Mouse (Mus musculus) embryonic facial prominence, embryonic 11.5 days (tissue): Measurements from ENCODE around the gene Lhx5. TPM values are rescaled to one million over a fixed set of nuclear protein-coding genes. Genes with fewer than 3 reads are reported as not detected.

ENCODE experiments used
- ATAC-seq: fragments of 200-750 bp; cut with Nextera tagmentation; replicated peaks from 2 replicates; pipeline ENCODE4 v1.8.0; 2017; ENCODE audit warnings: low read depth; ENCODE audit not compliant: insufficient number of reproducible peaks, low FRiP score, low TSS enrichment
- DNase-seq: peaks from one replicate; pipeline ENCODE4 v3.0.0-alpha.2; 2015; ENCODE audit warnings: low spot score
- H3K27ac ChIP-seq: fragments of 300-500 bp; sonication (generic); replicated peaks from 2 replicates; pipeline ENCODE4 v1.5.1; 2014; ENCODE audit warnings: mild to moderate bottlenecking, low read depth, low read length, control low read depth
- H3K27me3 ChIP-seq: fragments of 300-500 bp; sonication (generic); 2 replicates; pipeline ENCODE4 v1.6.1; 2014; ENCODE audit warnings: mild to moderate bottlenecking, low read length, moderate library complexity, mixed read lengths; ENCODE audit not compliant: control insufficient read depth, insufficient read depth
- H3K36me3 ChIP-seq: fragments of 300-500 bp; sonication (generic); replicated peaks from 2 replicates; pipeline ENCODE4 v1.6.1; 2014; ENCODE audit warnings: low read depth, mild to moderate bottlenecking, low read length, moderate library complexity, mixed read lengths; ENCODE audit not compliant: control insufficient read depth, insufficient read depth
- H3K4me1 ChIP-seq: fragments of 300-500 bp; sonication (generic); 2 replicates; pipeline ENCODE4 v1.6.1; 2014; ENCODE audit warnings: low read length, mixed read lengths; ENCODE audit not compliant: control insufficient read depth, insufficient read depth
- H3K4me2 ChIP-seq: fragments of 300-500 bp; sonication (generic); 2 replicates; pipeline ENCODE4 v1.6.1; 2014; ENCODE audit warnings: low read depth, mild to moderate bottlenecking, control low read depth, low read length, moderate library complexity
- H3K4me3 ChIP-seq: fragments of 300-500 bp; sonication (generic); 2 replicates; pipeline ENCODE4 v1.5.1; 2014; ENCODE audit warnings: low read depth, low read length, control low read depth
- H3K9ac ChIP-seq: fragments of 300-500 bp; sonication (generic); replicated peaks from 2 replicates; pipeline ENCODE4 v1.6.1; 2014; ENCODE audit warnings: mild to moderate bottlenecking, control low read depth, low read length
- H3K9me3 ChIP-seq: fragments of 300-500 bp; sonication (generic); replicated peaks from 2 replicates; pipeline ENCODE4 v1.6.1; 2016; ENCODE audit warnings: mild to moderate bottlenecking, low read length, inconsistent platforms, mixed read lengths; ENCODE audit not compliant: control insufficient read depth
- WGBS: fragments of 180-500 bp; shearing (Covaris S2); extraction: QIAGEN DNeasy Blood & Tissue Kit; methylation state at CpG from one replicate; pipeline ENCODE4 v1.1.7; 2014; 5-methylcytosine and 5-hydroxymethylcytosine counted together
- polyA plus RNA-seq: library from polyadenylated mRNA; unstranded; fragments of >200 nt; fragmentation: Nextera tagmentation; extraction: Ambion mirVana; gene quantifications from 2 replicates; pipeline ENCODE4 v1.2.1, GENCODE M21; 2014

Gene Lhx5
- polyA plus RNA-seq, 1 experiment from 2014 or later: 1.5 TPM

DNA sequence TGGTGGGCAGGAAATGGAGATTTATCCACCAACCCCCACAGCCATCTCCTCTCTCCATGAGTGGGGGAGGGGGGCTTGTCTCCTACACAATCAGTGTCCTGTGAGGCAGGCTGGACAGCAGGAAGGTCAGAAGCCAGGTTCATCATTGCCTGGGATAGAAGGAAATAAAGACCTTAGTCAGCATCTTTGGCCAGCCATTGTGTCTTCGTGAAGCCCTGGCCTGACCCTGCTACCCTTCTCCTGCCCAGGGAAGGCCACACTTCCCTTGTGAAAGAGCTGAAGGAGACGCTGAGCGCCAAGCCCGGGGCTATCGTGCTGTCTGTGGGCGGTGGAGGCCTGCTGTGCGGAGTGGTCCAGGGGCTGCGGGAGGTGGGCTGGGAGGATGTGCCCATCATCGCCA lies 49.7 kb downstream of the Lhx5 start:
- 59% methylated on average over 9 of the region's 9 CpGs for WGBS
- Histone ChIP-seq H3K27ac (no peak overlapping the region), H3K4me2 (no peak overlapping the region), H3K9ac (no peak overlapping the region), H3K4me3 (no peak overlapping the region), H3K27me3 (no peaks in the 10 kb centered on the region), H3K9me3 (no peaks in the 10 kb centered on the region), H3K4me1 (no peaks in the 10 kb centered on the region), H3K36me3 (no peaks in the 10 kb centered on the region; the same call in 1 of the 2 replicates)
- ATAC-seq (no peak), DNase-seq (no peak)

GRCm38 (mm10) chr5:120483399-120483798 lies 51.9 kb downstream of the Lhx5 start:
- ATAC-seq (no peak), DNase-seq (no peak)
- 86% methylated on average over 19 of the region's 19 CpGs for WGBS
- no peak overlapping the region for H3K4me3 ChIP-seq
- H3K36me3 ChIP-seq: no peaks in the 10 kb centered on the region; the same call in 1 of the 2 replicates
- no peak overlapping the region for H3K4me2 ChIP-seq
- no peaks in the 10 kb centered on the region for H3K9me3 ChIP-seq
- H3K27me3 ChIP-seq: no peaks in the 10 kb centered on the region
- H3K9ac ChIP-seq: no peak overlapping the region
- H3K27ac ChIP-seq: no peak overlapping the region
- H3K4me1 ChIP-seq: no peaks in the 10 kb centered on the region

DNA sequence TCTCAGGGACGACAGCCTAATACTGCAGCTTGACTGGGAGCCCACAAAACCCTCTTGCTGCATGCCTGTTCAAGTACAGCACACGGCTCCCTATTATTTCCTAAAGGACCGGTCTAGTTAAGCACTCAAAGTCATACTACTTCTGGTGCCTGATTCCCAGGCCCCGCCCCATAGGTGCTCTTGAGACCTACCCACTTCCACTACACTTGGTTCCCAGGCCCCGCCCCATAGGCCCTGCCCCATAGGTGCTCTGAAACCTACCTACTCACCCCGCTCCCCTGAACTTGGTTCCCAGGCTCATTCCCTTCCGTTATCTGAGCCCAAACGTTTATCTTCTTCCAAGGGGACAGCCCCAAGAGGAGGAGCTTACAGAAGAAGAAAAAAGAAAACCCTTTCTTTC lies 56.3 kb downstream of the Lhx5 start:
- H3K36me3 ChIP-seq: no peaks in the 10 kb centered on the region; the same call in 1 of the 2 replicates
- H3K27me3 ChIP-seq: no peaks in the 10 kb centered on the region
- no peak overlapping the region for H3K4me2 ChIP-seq
- H3K4me1 ChIP-seq: no peaks in the 10 kb centered on the region
- no peak for ATAC-seq
- no peaks in the 10 kb centered on the region for H3K9me3 ChIP-seq
- H3K9ac ChIP-seq: no peak overlapping the region
- DNase-seq: no peak
- WGBS: 88% methylated on average over 8 of the region's 8 CpGs
- H3K27ac ChIP-seq: no peak overlapping the region
- H3K4me3 ChIP-seq: no peak overlapping the region

DNA sequence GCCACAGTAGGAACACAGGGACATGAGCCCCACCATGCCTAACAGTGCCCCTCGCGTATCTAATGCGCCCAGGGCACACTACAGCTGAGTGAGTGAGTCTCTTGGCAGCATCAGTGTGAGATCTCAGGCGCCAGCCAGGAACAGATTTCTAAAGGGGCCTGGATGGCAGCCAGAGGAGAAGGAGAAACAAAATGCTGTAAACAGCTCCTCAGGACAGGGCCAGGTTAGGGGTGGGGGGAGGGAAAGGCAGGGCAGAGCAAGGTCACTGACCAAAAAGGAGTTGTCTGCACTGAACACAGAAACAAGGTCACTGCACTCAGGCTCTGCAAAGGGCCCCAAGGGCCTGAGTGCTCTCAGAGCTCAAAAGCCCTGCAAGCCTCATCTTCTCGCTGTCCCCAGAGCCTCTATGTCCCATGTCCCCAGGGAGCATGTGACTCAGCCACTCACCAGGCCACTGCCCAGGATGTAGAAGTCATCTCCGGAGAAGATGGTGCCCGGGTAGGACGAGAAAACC lies 59.2 kb downstream of the Lhx5 start:
- H3K9me3 ChIP-seq: no peaks in the 10 kb centered on the region
- 88% methylated on average over 8 of the region's 8 CpGs for WGBS
- no peaks in the 10 kb centered on the region; the same call in 1 of the 2 replicates for H3K36me3 ChIP-seq
- ATAC-seq (no peak), DNase-seq (no peak)
- H3K9ac ChIP-seq: no peak overlapping the region
- H3K4me1 ChIP-seq: no peaks in the 10 kb centered on the region
- no peaks in the 10 kb centered on the region for H3K27me3 ChIP-seq
- H3K27ac ChIP-seq: no peak overlapping the region
- H3K4me2 ChIP-seq: no peak overlapping the region
- H3K4me3 ChIP-seq: no peak overlapping the region

Other genes with a start within 250 kb of the Lhx5 start
- 3.6 and 4.9 TPM in 2 replicates for gene Sdsl, start 41.1 kb downstream of the Lhx5 start, polyA plus RNA-seq
- not detected in 2 replicates for gene Sds, start 44.8 kb downstream of the Lhx5 start, polyA plus RNA-seq
- 20.9 and 25.3 TPM in 2 replicates for gene Plbd2, start 71.9 kb downstream of the Lhx5 start, polyA plus RNA-seq
- 1.3 and 1.8 TPM in 2 replicates for gene Slc8b1, start 79.5 kb downstream of the Lhx5 start, polyA plus RNA-seq
- gene Tpcn1, start 157.0 kb downstream of the Lhx5 start, polyA plus RNA-seq: 9.6 and 11.2 TPM in 2 replicates
- 0.31 and 0.55 TPM in 2 replicates for gene Iqcd, start 157.3 kb downstream of the Lhx5 start, polyA plus RNA-seq
- 8.3 and 8.8 TPM in 2 replicates for gene Rita1, start 180.9 kb downstream of the Lhx5 start, polyA plus RNA-seq
- 28.9 and 29.7 TPM in 2 replicates for gene Ddx54, start 181.0 kb downstream of the Lhx5 start, polyA plus RNA-seq
- not detected in 2 replicates for gene Cfap73, start 202.5 kb downstream of the Lhx5 start, polyA plus RNA-seq
- gene Rasal1, start 217.1 kb downstream of the Lhx5 start, polyA plus RNA-seq: 0.34 TPM in 1 of 2 replicates, not detected in the other